Mouse (Mus musculus) stomach, postnatal 0 days (tissue): ENCODE results near the gene Adgrd1.

Experiments
- CTCF ChIP-seq: IDR thresholded peaks from 2 replicates; pipeline ENCODE4 v1.5.1; 2016; ENCODE audit warnings: antibody characterized with exemption, low read depth, mild to moderate bottlenecking, moderate library complexity
- EP300 ChIP-seq: optimal IDR thresholded peaks from 2 replicates; pipeline ENCODE3; 2016; ENCODE audit warnings: antibody characterized with exemption

DNA sequence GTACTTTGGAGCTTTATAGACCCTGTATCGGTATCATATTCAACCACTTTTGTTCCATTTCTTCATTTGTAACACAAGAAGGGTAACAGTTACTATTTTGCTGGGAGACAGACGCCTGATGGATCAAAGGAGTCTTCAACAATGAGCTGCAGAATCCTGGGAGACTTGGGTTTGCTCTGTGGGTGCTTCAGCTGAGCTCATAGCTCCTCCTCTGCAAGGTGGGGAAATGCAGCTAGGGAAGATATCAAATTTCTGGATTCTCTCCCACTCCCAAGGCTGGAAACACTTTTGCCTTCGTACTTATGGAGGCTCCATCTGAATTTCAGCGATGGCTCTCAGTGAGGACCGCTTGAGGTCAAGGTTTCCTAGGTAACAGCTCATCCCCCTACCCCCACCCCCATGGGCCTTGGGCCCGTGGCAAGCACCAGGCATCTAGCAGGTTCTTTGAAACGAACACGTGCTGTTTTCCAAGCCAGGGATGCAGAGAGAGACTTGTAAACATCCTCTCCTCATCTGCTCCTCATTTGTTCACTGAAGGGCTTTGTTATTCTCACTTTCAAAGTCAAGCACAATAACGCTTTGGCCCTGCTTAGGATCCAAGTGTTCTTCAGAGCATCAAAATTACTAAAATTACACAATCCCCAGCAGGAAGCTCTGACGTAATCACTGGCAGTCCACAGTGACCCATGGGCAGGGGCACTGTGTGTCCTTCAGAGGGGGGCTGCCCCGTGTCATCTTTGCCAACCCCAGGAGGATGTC is 27.7 kb downstream of the Adgrd1 start:
- TF ChIP-seq CTCF (no peak), EP300 (no peak)
